Mouse (Mus musculus) C3H10T1/2 (cell line): ENCODE data around the gene Otof. TPM values are rescaled to one million over a fixed set of nuclear protein-coding genes. Genes with fewer than 3 reads are reported as not detected.

ENCODE experiments used
- polyA plus RNA-seq, 2 experiments: library from polyadenylated mRNA; unstranded; fragments of >200 nt; fragmentation: generic; extraction: Trizol; gene quantifications; one replicate each; pipeline ENCODE4 v1.2.1; 2012; ENCODE audit warnings: missing spikeins in 2 of 2

Otof gene
- not detected for polyA plus RNA-seq

DNA sequence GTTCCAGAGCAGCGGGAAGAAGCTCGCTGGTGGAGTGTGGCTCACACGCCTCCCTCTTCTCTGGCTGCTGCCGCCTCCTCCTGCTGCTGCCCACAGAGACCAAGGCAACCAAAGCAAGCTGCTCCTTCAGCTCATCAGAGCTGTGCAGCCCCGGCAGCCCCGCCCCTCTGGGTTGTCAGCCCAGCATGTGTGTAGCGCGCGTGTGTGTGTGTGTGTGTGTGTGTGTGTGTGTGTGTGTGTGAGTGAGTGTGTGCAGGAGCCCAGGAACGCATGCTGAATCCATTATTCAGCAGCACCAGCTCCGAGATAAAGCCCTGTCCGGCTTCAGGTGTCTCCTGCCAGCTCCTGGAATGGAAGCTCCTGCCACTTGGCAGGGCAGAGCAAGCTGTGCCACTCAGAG, at the start of gene Otof:
Gene Otof, minus strand, starts transcription at position 112 of the 400 bp plus-strand sequence.

DNA sequence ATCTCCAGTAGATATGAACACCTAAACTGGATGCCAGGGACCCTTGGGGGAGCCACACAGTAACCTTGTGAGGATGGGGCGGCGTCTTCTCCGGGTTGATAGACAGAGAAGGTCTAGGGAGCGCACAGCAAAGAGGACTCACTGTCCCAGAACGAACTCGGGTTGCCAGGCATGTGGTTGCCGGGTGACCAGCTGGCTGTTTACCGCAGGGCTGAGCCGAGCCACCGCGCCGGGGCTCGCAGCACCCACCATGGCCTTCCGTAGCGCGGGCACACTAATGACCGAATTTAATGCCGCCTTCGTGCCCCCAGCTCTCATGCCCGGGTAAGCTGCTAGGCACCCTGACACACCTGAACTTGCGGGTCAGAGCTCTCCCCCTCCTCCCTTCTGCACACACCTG, 4.1 kb upstream of the Otof start, which contains the start of gene 1700001C02Rik:
Gene 1700001C02Rik, plus strand, starts transcription at position 187 of the 400 bp plus-strand sequence.

Other genes starting within 250 kb of the Otof start
- 1 to 10 TPM; 2.1 to 5.2 TPM for gene Selenoi, start 229.4 kb downstream of the Otof start, polyA plus RNA-seq
- under 1 TPM; 0.02 to 0.04 TPM for gene Drc1, start 180.5 kb downstream of the Otof start, polyA plus RNA-seq
- not detected for gene 1700001C02Rik, start 4.1 kb upstream of the Otof start, polyA plus RNA-seq
- gene Cib4, start 83.9 kb upstream of the Otof start, polyA plus RNA-seq, result not detected
- gene Kcnk3, start 126.2 kb upstream of the Otof start, polyA plus RNA-seq, result under 1 TPM in 1 of 2 experiments, not detected in 1; 0.05 TPM
- 10 to 100 TPM; 15.6 to 27.0 TPM for gene Slc35f6, start 186.0 kb upstream of the Otof start, polyA plus RNA-seq
- 100 to 1,000 TPM; 146 to 264 TPM for gene Cenpa, start 204.8 kb upstream of the Otof start, polyA plus RNA-seq
- gene Dpysl5, start 249.6 kb upstream of the Otof start, polyA plus RNA-seq, result under 1 TPM in 1 of 2 experiments, not detected in 1; under 0.01 TPM